Mouse (Mus musculus) liver, embryonic 11.5 days (tissue): ENCODE data around the gene Tmed8. TPM values are rescaled to one million over a fixed set of nuclear protein-coding genes. Genes with fewer than 3 reads are reported as not detected.
"Not testable (repeated sequence)": the region's sequence is repeated elsewhere in the genome, so short reads cannot be mapped to it uniquely, and the experiment has no call there.

ENCODE experiments used
- ATAC-seq: fragments of 200-750 bp; cut with Nextera tagmentation; replicated peaks from 2 replicates; pipeline ENCODE4 v1.8.0; 2017; ENCODE audit warnings: moderate number of reproducible peaks, mild to moderate bottlenecking, moderate TSS enrichment, moderate library complexity; ENCODE audit not compliant: low FRiP score
- DNase-seq: peaks from one replicate; pipeline ENCODE4 v3.0.0-alpha.2; 2017; ENCODE audit warnings: low spot score
- H3K27ac ChIP-seq: fragments of 300-500 bp; sonication (generic); 2 replicates; pipeline ENCODE4 v1.5.1; 2014; ENCODE audit warnings: mild to moderate bottlenecking, low read depth, low read length, control low read depth
- H3K27me3 ChIP-seq: fragments of 300-500 bp; sonication (generic); replicated peaks from 2 replicates; pipeline ENCODE4 v1.6.1; 2014; ENCODE audit warnings: low read length, mixed read lengths; ENCODE audit not compliant: control insufficient read depth, insufficient read depth
- H3K36me3 ChIP-seq: fragments of 300-500 bp; sonication (generic); 2 replicates; pipeline ENCODE4 v1.6.1; 2014; ENCODE audit warnings: mild to moderate bottlenecking, low read length, moderate library complexity, mixed read lengths; ENCODE audit not compliant: control insufficient read depth, insufficient read depth
- H3K4me1 ChIP-seq: fragments of 300-500 bp; sonication (generic); replicated peaks from 2 replicates; pipeline ENCODE4 v1.6.1; 2014; ENCODE audit warnings: low read length, mixed read lengths; ENCODE audit not compliant: control insufficient read depth, insufficient read depth
- H3K4me2 ChIP-seq: fragments of 300-500 bp; sonication (generic); 2 replicates; pipeline ENCODE4 v1.6.1; 2014; ENCODE audit warnings: mild to moderate bottlenecking, control low read depth, moderate library complexity
- H3K4me3 ChIP-seq: fragments of 300-500 bp; sonication (generic); 2 replicates; pipeline ENCODE4 v1.5.1; 2014; ENCODE audit warnings: low read depth, low read length, control low read depth
- H3K9ac ChIP-seq: fragments of 300-500 bp; sonication (generic); 2 replicates; pipeline ENCODE4 v1.6.1; 2014; ENCODE audit warnings: low read depth, low read length, control low read depth
- H3K9me3 ChIP-seq: fragments of 300-500 bp; sonication (generic); 2 replicates; pipeline ENCODE4 v1.6.1; 2016; ENCODE audit warnings: low read length, inconsistent platforms, mixed read lengths; ENCODE audit not compliant: control insufficient read depth
- WGBS: fragments of 180-500 bp; shearing (Covaris S2); extraction: QIAGEN DNeasy Blood & Tissue Kit; methylation state at CpG from one replicate; pipeline ENCODE4 v1.1.7; 2014; 5-methylcytosine and 5-hydroxymethylcytosine counted together
- polyA plus RNA-seq: library from polyadenylated mRNA; unstranded; fragments of >200 nt; fragmentation: Nextera tagmentation; extraction: Ambion mirVana; gene quantifications from 2 replicates; pipeline ENCODE4 v1.2.1, GENCODE M21; 2014

The Tmed8 gene
- polyA plus RNA-seq, 1 experiment from 2014 or later = 2.0 TPM

- ATAC-seq (no peak), DNase-seq (no peak)
- Histone ChIP-seq H3K36me3 (no peaks in the 10 kb centered on the region), H3K4me3 (no peak overlapping the region), H3K4me2 (no peak overlapping the region), H3K9me3 (no peaks in the 10 kb centered on the region), H3K27me3 (no peaks in the 10 kb centered on the region), H3K9ac (no peak overlapping the region), H3K27ac (no peak overlapping the region), H3K4me1 (no peaks in the 10 kb centered on the region)
Measured at GRCm38 (mm10) chr12:87217596-87217995, 17.3 kb upstream of the Tmed8 start.

- H3K27me3 ChIP-seq = no peaks in the 10 kb centered on the region
- H3K9ac ChIP-seq = no peak overlapping the region
- DNase-seq (no peak), ATAC-seq (no peak)
- H3K9me3 ChIP-seq = no peaks in the 10 kb centered on the region
- H3K27ac ChIP-seq = no peak overlapping the region
- H3K4me1 ChIP-seq = no peaks in the 10 kb centered on the region
- no peaks in the 10 kb centered on the region for H3K36me3 ChIP-seq
- WGBS = 65% methylated on average over 2 of the region's 2 CpGs
- H3K4me3 ChIP-seq = no peak overlapping the region
- H3K4me2 ChIP-seq = no peak overlapping the region
Measured at GRCm38 (mm10) chr12:87216053-87216452, 15.8 kb upstream of the Tmed8 start.

- Histone ChIP-seq H3K9ac (no peak overlapping the region), H3K9me3 (no peaks in the 10 kb centered on the region), H3K36me3 (no peaks in the 10 kb centered on the region), H3K4me1 (no peaks in the 10 kb centered on the region), H3K4me3 (no peak overlapping the region), H3K4me2 (no peak overlapping the region), H3K27me3 (no peaks in the 10 kb centered on the region), H3K27ac (no peak overlapping the region)
- DNase-seq = no peak
- 61% methylated on average over 2 of the region's 2 CpGs for WGBS
- no peak for ATAC-seq
Measured at GRCm38 (mm10) chr12:87212844-87213606, 12.8 kb upstream of the Tmed8 start.

GRCm38 (mm10) chr12:87205789-87206188 lies 5.5 kb upstream of the Tmed8 start:
- ATAC-seq, H3K9ac ChIP-seq, H3K9me3 ChIP-seq, H3K4me1 ChIP-seq, DNase-seq, H3K4me2 ChIP-seq, H3K4me3 ChIP-seq, H3K36me3 ChIP-seq, H3K27ac ChIP-seq, H3K27me3 ChIP-seq: not testable (repeated sequence)
- 88% methylated on average over 5 of the region's 5 CpGs for WGBS

- Histone ChIP-seq H3K36me3 (no peaks in the 10 kb centered on the region), H3K4me3 (no peak overlapping the region), H3K9ac (no peak overlapping the region), H3K9me3 (no peaks in the 10 kb centered on the region), H3K4me2 (no peak overlapping the region), H3K27me3 (0 out of 2 replicates have a peak, but pooled peaks cover 2% of the 10 kb centered on the region), H3K4me1 (peaks cover 7% of the 10 kb centered on the region), H3K27ac (no peak overlapping the region)
- WGBS = 57% methylated on average over 5 of the region's 5 CpGs
- ATAC-seq (no peak), DNase-seq (no peak)
Measured at GRCm38 (mm10) chr12:87201694-87202093, 1.4 kb upstream of the Tmed8 start.

GRCm38 (mm10) chr12:87199206-87199972 lies 865 bp downstream of the Tmed8 start, which contains the start of gene Samd15:
Gene Samd15, plus strand, starts transcription at chr12:87199723.
- H3K9ac ChIP-seq = peak within 1 kb of the TSS; percentile 81
- WGBS = 2% methylated on average over 38 of the region's 38 CpGs
- DNase-seq = no peak
- H3K4me2 ChIP-seq = peak within 1 kb of the TSS; percentile 87
- H3K9me3 ChIP-seq = no peaks in the 10 kb centered on the region
- no peaks in the 10 kb centered on the region for H3K36me3 ChIP-seq
- H3K27me3 ChIP-seq = 0 out of 2 replicates have a peak, but pooled peaks cover 2% of the 10 kb centered on the region
- peak; percentile 51 for ATAC-seq
- H3K4me3 ChIP-seq = peak within 1 kb of the TSS; percentile 89
- peaks cover 7% of the 10 kb centered on the region for H3K4me1 ChIP-seq
- peak within 1 kb of the TSS; percentile 52 for H3K27ac ChIP-seq

GRCm38 (mm10) chr12:87198792-87199191 lies 1.5 kb downstream of the Tmed8 start:
- H3K9me3 ChIP-seq = no peaks in the 10 kb centered on the region
- peak overlapping the region; percentile 87 for H3K4me2 ChIP-seq
- no peaks in the 10 kb centered on the region for H3K36me3 ChIP-seq
- ATAC-seq = no peak
- no peak for DNase-seq
- peaks cover 7% of the 10 kb centered on the region for H3K4me1 ChIP-seq
- peak overlapping the region; percentile 89 for H3K4me3 ChIP-seq
- H3K9ac ChIP-seq = no peak overlapping the region
- H3K27me3 ChIP-seq = 0 out of 2 replicates have a peak, but pooled peaks cover 2% of the 10 kb centered on the region
- 70% methylated on average over 6 of the region's 6 CpGs for WGBS
- no peak overlapping the region for H3K27ac ChIP-seq

GRCm38 (mm10) chr12:87196310-87196709 lies 3.9 kb downstream of the Tmed8 start:
- DNase-seq = no peak
- 0 out of 2 replicates have a peak, but pooled peaks cover 2% of the 10 kb centered on the region for H3K27me3 ChIP-seq
- H3K27ac ChIP-seq = no peak overlapping the region
- peaks cover 7% of the 10 kb centered on the region for H3K4me1 ChIP-seq
- H3K36me3 ChIP-seq = no peaks in the 10 kb centered on the region
- no peak overlapping the region for H3K4me2 ChIP-seq
- H3K9ac ChIP-seq = no peak overlapping the region
- no peak for ATAC-seq
- no peak overlapping the region for H3K4me3 ChIP-seq
- no peaks in the 10 kb centered on the region for H3K9me3 ChIP-seq
